Mouse (Mus musculus): ENCODE results near the gene Acer1. TPM values are rescaled to one million over a fixed set of nuclear protein-coding genes. Genes with fewer than 3 reads are reported as not detected.

Acer1 gene
- not detected for polyA plus RNA-seq (2015; fragmentation: Illumina TruSeq; extraction: RNeasy Lipid Tissue Mini Kit (QIAGEN cat#74804); ENCODE audit: low read depth, low replicate concordance)

DNA sequence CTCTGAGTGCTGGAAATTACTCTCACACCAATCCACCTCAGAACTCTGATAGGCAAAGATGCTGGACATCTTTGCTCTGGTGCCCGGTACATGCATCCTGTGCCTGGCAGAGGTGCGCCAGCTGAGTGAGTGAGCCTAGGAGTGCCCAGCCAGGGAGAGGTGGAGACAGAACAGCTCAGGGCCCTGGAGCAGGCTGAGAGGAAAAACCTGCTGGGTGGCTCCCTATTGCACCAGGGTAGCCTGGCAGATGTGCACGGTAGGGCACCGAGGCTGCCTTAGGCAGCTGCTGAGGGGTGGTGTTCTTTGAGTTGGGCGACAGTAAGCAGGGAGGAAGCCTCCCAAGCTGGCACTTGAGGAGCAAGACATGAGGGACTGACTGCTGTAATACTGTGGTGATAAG, at the start of gene Acer1:
TSS of gene Acer1 (minus strand) at position 114 of the 400 bp plus-strand sequence.

DNA sequence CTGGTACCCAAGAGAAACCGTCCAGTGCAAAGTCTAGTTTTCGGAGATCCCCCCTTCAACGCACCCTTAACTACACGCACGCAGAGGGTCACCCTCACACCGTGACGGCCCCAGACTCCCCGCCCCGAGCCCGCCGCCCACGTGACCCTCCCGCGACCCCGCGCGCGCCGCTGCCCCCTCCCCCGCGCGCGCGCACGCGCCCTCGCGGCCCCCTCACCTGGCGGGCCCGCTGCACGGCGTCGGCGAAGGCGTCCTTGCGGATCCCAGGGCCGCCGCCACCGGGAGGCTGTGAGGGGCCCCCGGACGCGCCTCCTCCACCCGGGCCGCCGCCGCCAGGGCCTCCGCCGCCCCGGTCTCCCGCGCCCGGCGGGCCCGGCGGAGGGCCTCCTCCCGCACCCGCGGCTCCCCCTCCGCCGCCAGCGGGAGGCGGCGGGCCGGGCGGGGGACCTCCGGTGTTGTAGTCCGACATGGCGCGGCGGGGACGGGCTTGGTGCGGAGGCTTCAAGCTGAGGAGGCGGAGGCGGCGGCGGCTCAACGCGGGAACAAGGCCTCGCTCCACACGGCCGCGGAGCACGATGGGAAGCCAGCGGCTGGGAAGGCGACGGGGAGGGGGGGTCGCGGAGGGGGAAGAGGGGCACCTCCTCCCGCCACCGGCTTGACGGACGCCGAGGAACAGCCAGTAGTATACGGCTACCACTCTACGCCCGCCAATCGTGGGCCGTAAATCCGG, 49.2 kb upstream of the Acer1 start, which contains the start of gene Khsrp:
TSS of gene Khsrp (minus strand) at position 592 of the 730 bp plus-strand sequence.

DNA sequence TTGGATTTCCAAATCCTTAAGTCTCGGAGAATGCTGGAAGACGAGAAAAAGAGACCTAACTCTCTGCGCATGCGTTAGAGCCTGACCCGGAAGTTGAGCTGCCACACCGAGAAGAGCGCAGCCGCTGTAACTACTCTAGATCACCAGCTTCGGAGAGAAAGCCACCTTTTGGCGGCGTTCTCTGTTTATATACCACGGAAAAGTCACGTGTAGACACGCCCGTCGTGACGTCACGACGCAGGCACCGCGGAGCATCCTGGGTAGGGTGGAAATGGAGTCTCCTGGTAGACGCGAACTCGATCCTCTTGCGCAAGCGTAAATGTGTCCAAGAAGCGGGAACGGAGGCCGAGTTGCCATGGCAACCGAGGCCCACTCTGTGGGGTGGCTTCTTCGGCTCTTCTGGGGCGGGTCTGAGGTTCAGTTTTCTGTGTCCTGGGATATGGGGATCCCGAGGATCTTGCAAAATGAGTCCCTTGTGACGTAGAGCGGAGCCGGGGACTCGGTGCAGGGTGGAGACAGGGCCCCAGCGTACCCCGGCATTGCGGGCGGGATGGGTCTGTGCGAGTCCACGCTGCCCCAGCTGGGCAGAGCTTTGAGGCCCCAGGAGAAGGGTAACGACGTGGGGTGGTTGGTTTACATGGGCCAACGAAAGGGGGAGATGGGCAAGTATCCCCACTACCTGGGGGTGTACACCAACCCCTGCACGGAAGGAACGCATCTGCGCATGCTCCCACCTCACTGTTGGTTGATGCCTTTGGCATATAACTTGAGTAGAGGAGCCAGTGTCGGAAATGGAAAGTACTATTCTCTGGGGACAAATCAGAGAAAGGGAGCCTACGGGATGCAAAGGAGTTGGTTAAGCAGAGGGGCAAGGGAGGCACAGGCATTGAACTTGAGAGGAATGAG, 29.6 kb upstream of the Acer1 start, which contains the start of the genes Gtf2f1 and Gm17949:
TSS of gene Gtf2f1 (minus strand) at position 53 of the 906 bp plus-strand sequence.
TSS of gene Gm17949 (plus strand) at position 234 of the 906 bp plus-strand sequence.

DNA sequence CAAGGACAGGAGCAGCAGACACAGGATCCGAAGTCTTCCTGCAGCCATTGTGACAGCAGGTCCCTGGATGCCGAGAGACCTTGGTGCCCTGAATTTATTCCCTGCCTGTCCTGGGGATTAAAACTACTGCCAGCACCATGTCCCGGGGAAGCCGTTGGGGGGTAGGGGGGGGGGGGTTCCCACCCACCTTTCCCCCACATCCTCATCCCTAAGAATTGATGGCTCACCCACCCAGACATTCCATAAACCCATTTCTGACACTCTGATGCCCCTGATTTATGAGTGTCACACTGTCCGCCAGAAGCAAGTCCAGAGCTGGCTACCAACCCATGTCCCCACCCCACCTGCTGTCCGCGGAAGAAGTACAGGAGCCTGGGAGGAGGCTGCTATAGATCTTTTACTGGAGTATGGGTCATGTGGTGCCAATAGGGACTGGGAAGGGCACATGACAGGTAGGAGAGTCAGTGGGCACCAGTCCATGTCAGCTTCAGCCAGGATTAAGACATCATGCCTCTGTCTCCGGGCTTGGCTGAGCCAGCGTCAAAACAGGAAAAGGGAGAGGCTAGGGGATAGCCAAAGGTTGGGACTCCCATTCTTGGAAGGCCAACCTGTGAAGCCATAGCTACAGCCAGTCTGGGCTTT, 18.2 kb upstream of the Acer1 start, which contains the start of gene Pspn:
TSS of gene Pspn (minus strand) at position 51 of the 642 bp plus-strand sequence.

DNA sequence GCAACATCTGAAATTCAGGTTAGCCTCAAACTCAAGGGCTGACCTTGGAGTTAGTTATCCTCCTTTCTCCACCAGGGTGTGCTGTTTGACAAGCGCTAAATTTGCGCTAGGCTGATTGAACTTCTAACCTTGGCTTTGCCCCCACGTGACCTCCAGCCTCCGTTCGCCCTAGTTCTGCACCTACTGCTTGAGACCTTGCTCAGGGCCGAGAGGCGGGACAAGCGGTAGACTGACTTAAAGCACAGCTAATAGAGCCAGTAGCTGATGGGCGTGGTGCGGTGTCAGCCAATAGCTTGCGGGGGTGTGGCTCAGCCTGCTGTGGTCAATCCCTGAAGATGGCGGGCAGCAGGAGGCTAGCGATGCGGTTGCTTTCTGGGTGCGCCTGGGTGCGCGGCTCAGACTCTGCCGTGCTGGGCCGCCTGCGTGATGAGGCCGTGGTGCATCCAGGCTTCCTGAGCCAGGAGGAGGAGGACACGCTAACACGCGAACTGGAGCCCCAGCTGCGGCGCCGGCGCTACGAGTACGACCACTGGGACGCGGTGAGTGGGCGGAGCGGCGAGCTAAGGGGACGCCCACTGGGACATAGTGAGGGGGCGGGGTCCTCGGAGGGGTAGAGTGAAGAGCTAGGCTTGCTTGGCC, 15.2 kb upstream of the Acer1 start, which contains the start of gene Alkbh7:
TSS of gene Alkbh7 (plus strand) at position 311 of the 639 bp plus-strand sequence.

DNA sequence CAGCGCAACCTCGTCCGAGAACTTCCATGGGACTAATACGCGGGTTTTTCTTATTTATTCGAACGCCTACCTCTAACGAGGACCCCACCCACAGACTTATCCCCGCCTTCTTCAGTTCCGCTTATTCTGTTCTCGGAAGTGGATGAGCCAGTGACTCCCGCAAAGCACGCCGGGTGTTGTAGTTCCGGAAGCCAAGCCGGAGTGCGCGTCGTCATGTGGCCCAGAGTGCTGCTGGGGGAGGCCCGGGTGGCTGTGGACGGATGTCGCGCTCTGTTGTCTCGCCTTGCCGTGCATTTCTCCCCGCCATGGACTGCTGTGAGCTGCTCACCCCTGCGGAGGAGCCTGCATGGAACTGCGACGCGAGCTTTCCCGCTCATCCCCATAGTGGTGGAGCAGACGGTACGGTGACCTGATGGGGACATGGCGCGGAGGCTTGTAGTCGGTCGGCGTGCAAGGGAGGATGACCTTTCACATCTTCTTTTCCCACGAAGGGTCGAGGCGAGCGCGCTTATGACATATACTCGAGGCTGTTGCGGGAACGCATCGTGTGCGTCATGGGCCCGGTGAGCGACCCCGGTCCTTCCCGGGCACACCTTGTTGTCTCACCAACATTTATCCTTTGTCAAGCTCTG, 8.3 kb upstream of the Acer1 start, which contains the start of gene Clpp:
TSS of gene Clpp (plus strand) at position 191 of the 632 bp plus-strand sequence.

DNA sequence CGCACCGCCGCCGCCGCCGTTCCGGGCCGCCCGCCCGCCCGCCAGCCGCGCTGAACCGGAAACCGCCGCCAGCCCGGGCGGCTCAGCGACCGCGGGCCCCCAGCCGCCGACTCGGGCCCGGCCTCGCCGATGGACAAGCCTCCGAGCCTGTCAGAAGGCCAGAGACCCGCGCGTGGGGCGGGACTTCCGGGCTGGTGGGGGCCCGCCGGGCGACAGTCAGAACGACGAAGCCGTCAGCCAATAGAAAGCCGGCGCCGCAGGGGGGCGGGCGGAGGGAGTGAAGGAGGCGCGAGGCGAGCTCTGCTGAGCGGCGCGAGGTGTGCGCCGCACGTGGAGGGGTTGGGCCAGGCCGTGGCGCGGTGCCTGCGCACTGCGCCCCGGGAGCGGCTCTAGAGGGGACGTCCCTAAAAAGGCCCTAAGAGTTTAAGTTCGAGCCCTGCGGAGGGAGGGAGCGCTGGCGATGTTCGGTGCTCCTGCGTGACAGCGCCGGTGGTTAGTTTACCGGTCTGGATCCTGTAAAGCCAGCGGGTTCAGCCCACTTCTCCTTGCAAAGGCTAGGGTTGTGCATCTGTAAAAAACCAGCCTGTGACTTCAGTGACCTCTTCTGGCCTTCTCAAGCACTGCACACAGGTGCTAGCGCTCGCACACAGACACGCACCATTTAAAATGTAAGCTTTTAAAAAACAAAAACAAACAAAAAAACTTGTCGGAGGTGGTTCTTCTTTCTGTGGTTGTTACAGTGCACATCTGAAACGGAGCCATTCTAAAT, 46.4 kb downstream of the Acer1 start, which contains the start of gene Mllt1:
TSS of gene Mllt1 (minus strand) at position 53 of the 769 bp plus-strand sequence.

Other genes with a start within 250 kb of the Acer1 start
- 2.6 TPM for gene Nrtn, start 224.6 kb downstream of the Acer1 start, polyA plus RNA-seq (2015; fragmentation: Illumina TruSeq; extraction: RNeasy Lipid Tissue Mini Kit (QIAGEN cat#74804); ENCODE audit: low read depth, low replicate concordance)
- gene Dus3l, start 217.4 kb downstream of the Acer1 start, polyA plus RNA-seq (2015; fragmentation: Illumina TruSeq; extraction: RNeasy Lipid Tissue Mini Kit (QIAGEN cat#74804); ENCODE audit: low read depth, low replicate concordance), result 73.7 TPM
- gene Prr22, start 211.9 kb downstream of the Acer1 start, polyA plus RNA-seq (2015; fragmentation: Illumina TruSeq; extraction: RNeasy Lipid Tissue Mini Kit (QIAGEN cat#74804); ENCODE audit: low read depth, low replicate concordance), result 1.7 TPM
- gene Rfx2, start 151.1 kb downstream of the Acer1 start, polyA plus RNA-seq (2015; fragmentation: Illumina TruSeq; extraction: RNeasy Lipid Tissue Mini Kit (QIAGEN cat#74804); ENCODE audit: low read depth, low replicate concordance), result 2.1 TPM
- gene Acsbg2, start 107.7 kb downstream of the Acer1 start, polyA plus RNA-seq (2015; fragmentation: Illumina TruSeq; extraction: RNeasy Lipid Tissue Mini Kit (QIAGEN cat#74804); ENCODE audit: low read depth, low replicate concordance), result not detected
- 0.33 TPM for gene 1700061G19Rik, start 106.6 kb downstream of the Acer1 start, polyA plus RNA-seq (2015; fragmentation: Illumina TruSeq; extraction: RNeasy Lipid Tissue Mini Kit (QIAGEN cat#74804); ENCODE audit: low read depth, low replicate concordance)
- 54.9 TPM for gene Mllt1, start 46.7 kb downstream of the Acer1 start, polyA plus RNA-seq (2015; fragmentation: Illumina TruSeq; extraction: RNeasy Lipid Tissue Mini Kit (QIAGEN cat#74804); ENCODE audit: low read depth, low replicate concordance)
- gene Clpp, start 8.2 kb upstream of the Acer1 start, polyA plus RNA-seq (2015; fragmentation: Illumina TruSeq; extraction: RNeasy Lipid Tissue Mini Kit (QIAGEN cat#74804); ENCODE audit: low read depth, low replicate concordance), result 109 TPM
- 39.4 TPM for gene Alkbh7, start 15.2 kb upstream of the Acer1 start, polyA plus RNA-seq (2015; fragmentation: Illumina TruSeq; extraction: RNeasy Lipid Tissue Mini Kit (QIAGEN cat#74804); ENCODE audit: low read depth, low replicate concordance)
- not detected for gene Pspn, start 17.9 kb upstream of the Acer1 start, polyA plus RNA-seq (2015; fragmentation: Illumina TruSeq; extraction: RNeasy Lipid Tissue Mini Kit (QIAGEN cat#74804); ENCODE audit: low read depth, low replicate concordance)
- gene Gtf2f1, start 29.2 kb upstream of the Acer1 start, polyA plus RNA-seq (2015; fragmentation: Illumina TruSeq; extraction: RNeasy Lipid Tissue Mini Kit (QIAGEN cat#74804); ENCODE audit: low read depth, low replicate concordance), result 70.7 TPM
- not detected for gene Gm17949, start 29.3 kb upstream of the Acer1 start, polyA plus RNA-seq (2015; fragmentation: Illumina TruSeq; extraction: RNeasy Lipid Tissue Mini Kit (QIAGEN cat#74804); ENCODE audit: low read depth, low replicate concordance)
- gene Khsrp, start 49.4 kb upstream of the Acer1 start, polyA plus RNA-seq (2015; fragmentation: Illumina TruSeq; extraction: RNeasy Lipid Tissue Mini Kit (QIAGEN cat#74804); ENCODE audit: low read depth, low replicate concordance), result 44.1 TPM
- not detected for gene Slc25a41, start 59.5 kb upstream of the Acer1 start, polyA plus RNA-seq (2015; fragmentation: Illumina TruSeq; extraction: RNeasy Lipid Tissue Mini Kit (QIAGEN cat#74804); ENCODE audit: low read depth, low replicate concordance)
- gene Crb3, start 77.0 kb upstream of the Acer1 start, polyA plus RNA-seq (2015; fragmentation: Illumina TruSeq; extraction: RNeasy Lipid Tissue Mini Kit (QIAGEN cat#74804); ENCODE audit: low read depth, low replicate concordance), result 1.5 TPM
- 246 TPM for gene Slc25a23, start 77.7 kb upstream of the Acer1 start, polyA plus RNA-seq (2015; fragmentation: Illumina TruSeq; extraction: RNeasy Lipid Tissue Mini Kit (QIAGEN cat#74804); ENCODE audit: low read depth, low replicate concordance)
- 1.8 TPM for gene Dennd1c, start 96.4 kb upstream of the Acer1 start, polyA plus RNA-seq (2015; fragmentation: Illumina TruSeq; extraction: RNeasy Lipid Tissue Mini Kit (QIAGEN cat#74804); ENCODE audit: low read depth, low replicate concordance)
- 670 TPM for gene Tubb4a, start 105.7 kb upstream of the Acer1 start, polyA plus RNA-seq (2015; fragmentation: Illumina TruSeq; extraction: RNeasy Lipid Tissue Mini Kit (QIAGEN cat#74804); ENCODE audit: low read depth, low replicate concordance)
- 0.73 TPM for gene Tnfsf9, start 123.2 kb upstream of the Acer1 start, polyA plus RNA-seq (2015; fragmentation: Illumina TruSeq; extraction: RNeasy Lipid Tissue Mini Kit (QIAGEN cat#74804); ENCODE audit: low read depth, low replicate concordance)
- not detected for gene Cd70, start 167.7 kb upstream of the Acer1 start, polyA plus RNA-seq (2015; fragmentation: Illumina TruSeq; extraction: RNeasy Lipid Tissue Mini Kit (QIAGEN cat#74804); ENCODE audit: low read depth, low replicate concordance)
- not detected for gene Tnfsf14, start 212.1 kb upstream of the Acer1 start, polyA plus RNA-seq (2015; fragmentation: Illumina TruSeq; extraction: RNeasy Lipid Tissue Mini Kit (QIAGEN cat#74804); ENCODE audit: low read depth, low replicate concordance)
- gene C3, start 246.0 kb upstream of the Acer1 start, polyA plus RNA-seq (2015; fragmentation: Illumina TruSeq; extraction: RNeasy Lipid Tissue Mini Kit (QIAGEN cat#74804); ENCODE audit: low read depth, low replicate concordance), result 1.1 TPM